Comparison of ENCODE assay signal across 19 mouse cellular contexts in the genomic region with DNA sequence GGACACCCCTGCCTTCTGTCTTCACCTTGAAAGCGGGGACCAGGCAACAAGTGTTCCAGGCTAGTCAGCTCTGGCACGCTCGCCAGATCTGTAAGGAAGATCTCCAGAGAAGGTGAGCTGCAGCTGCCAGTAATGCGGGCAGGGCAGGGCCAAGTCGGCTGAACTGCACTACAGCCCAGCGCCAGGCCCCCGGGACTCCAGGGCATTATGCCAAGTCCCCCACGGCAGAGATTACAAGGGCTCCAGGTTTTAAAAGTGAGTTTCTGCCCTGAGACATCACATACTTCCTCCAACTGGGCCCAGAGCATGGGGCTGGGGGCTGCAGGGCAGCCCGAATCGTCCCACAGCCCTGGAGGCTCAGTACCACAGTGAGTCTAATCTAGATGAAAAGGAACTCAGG. TPM values are rescaled to one million over a fixed set of nuclear protein-coding genes. Genes with fewer than 3 reads are reported as not detected.
DNase-seq lines count a peak whose midpoint lies in the region; ATAC-seq and TF ChIP-seq lines count a peak whose summit lies in the region.
"Had no signal": no experiment of that assay in that cellular context is flagged by ENCODE, and none has a peak within 500 bp of the region (broad histone marks: within the 10 kb centered on the region; RNA-seq: fewer than 3 reads in every experiment).

No protein-coding gene starts in this region.

- no peak for TF ChIP-seq CTCF in forebrain, postnatal 0 days (IDR thresholded peaks at IDR 0.05; ENCODE audit: low read depth)
- no peak for TF ChIP-seq CTCF in intestine, postnatal 0 days (IDR thresholded peaks at IDR 0.05; ENCODE audit: low read depth)
- no peak for TF ChIP-seq CTCF in hindbrain, postnatal 0 days (IDR thresholded peaks at IDR 0.05; ENCODE audit: low read depth)

- 0 out of 2 replicates have a peak overlapping the region, but pooled peaks have one; percentile 3 for H3K9ac ChIP-seq in forebrain, embryonic 15.5 days (replicated peaks)
- no peak overlapping the region for H3K9ac ChIP-seq in forebrain, postnatal 0 days
- H3K9ac ChIP-seq in heart, embryonic 16.5 days (ENCODE audit: low read length), result peak overlapping the region; percentile 58; the same call in 1 of the 2 replicates
- no peak overlapping the region; the same call in 1 of the 2 replicates for H3K9ac ChIP-seq in liver, embryonic 13.5 days
- no peak overlapping the region for H3K9ac ChIP-seq in liver, embryonic 12.5 days
- H3K9ac ChIP-seq in intestine, postnatal 0 days (ENCODE audit: low read depth, low read length), result 0 out of 2 replicates have a peak overlapping the region, but pooled peaks have one; percentile 17
- H3K9ac ChIP-seq in hindbrain, postnatal 0 days (replicated peaks; ENCODE audit: low read length), result no peak overlapping the region
- H3K9ac ChIP-seq: embryonic facial prominence, embryonic 15.5 days; hindbrain, embryonic 15.5 days; limb, embryonic 15.5 days; liver, postnatal 0 days; midbrain, embryonic 12.5 days; neural tube, embryonic 13.5 days had no signal

- intact Hi-C loops in heart, postnatal 10 days (cut with DNase I), result no loop called here

- ATAC-seq in forebrain, embryonic 15.5 days (replicated peaks), result no peak
- no peak for ATAC-seq in forebrain, postnatal 0 days
- no peak for ATAC-seq in heart, embryonic 16.5 days (replicated peaks; ENCODE audit: extremely low read depth, insufficient read depth, low FRiP score)
- ATAC-seq in liver, embryonic 13.5 days (ENCODE audit: low read depth), result no peak
- no peak for ATAC-seq in liver, embryonic 12.5 days
- no peak for ATAC-seq in intestine, postnatal 0 days
- no peak for ATAC-seq in hindbrain, postnatal 0 days
- ATAC-seq: activated CD4-positive, CD25-positive, alpha-beta regulatory T cell, adult 4 months; liver, postnatal 0 days had no signal

- DNase-seq in forebrain, postnatal 0 days, result no peak
- DNase-seq in heart, postnatal 10 days, result no peak
- DNase-seq in liver, embryonic 13.5 days, result no peak
- no peak for DNase-seq in hindbrain, postnatal 0 days (ENCODE audit: low spot score)
- DNase-seq: adrenal gland, postnatal 10 days; kidney, adult 9 months; liver, postnatal 0 days; right cerebral cortex, adult 18-20 months had no signal

- H3K4me3 ChIP-seq in forebrain, embryonic 15.5 days, result no peak overlapping the region
- H3K4me3 ChIP-seq in forebrain, postnatal 0 days (ENCODE audit: low read depth, low read length), result no peak overlapping the region
- H3K4me3 ChIP-seq in heart, embryonic 16.5 days (ENCODE audit: low read length), result no peak overlapping the region
- no peak overlapping the region for H3K4me3 ChIP-seq in liver, embryonic 13.5 days (replicated peaks)
- no peak overlapping the region for H3K4me3 ChIP-seq in liver, embryonic 12.5 days
- no peak overlapping the region for H3K4me3 ChIP-seq in intestine, postnatal 0 days (ENCODE audit: low read depth, low read length)
- no peak overlapping the region for H3K4me3 ChIP-seq in hindbrain, postnatal 0 days (ENCODE audit: low read length)
- H3K4me3 ChIP-seq: embryonic facial prominence, embryonic 15.5 days; hindbrain, embryonic 15.5 days; limb, embryonic 15.5 days; midbrain, embryonic 12.5 days; neural tube, embryonic 13.5 days had no signal

- H3K36me3 ChIP-seq in forebrain, embryonic 15.5 days, result no peaks in the 10 kb centered on the region
- no peaks in the 10 kb centered on the region for H3K36me3 ChIP-seq in forebrain, postnatal 0 days (ENCODE audit: insufficient read depth)
- H3K36me3 ChIP-seq in heart, embryonic 16.5 days (ENCODE audit: control insufficient read depth, insufficient read depth), result no peaks in the 10 kb centered on the region
- peaks cover 17% of the 10 kb centered on the region for H3K36me3 ChIP-seq in liver, embryonic 13.5 days
- H3K36me3 ChIP-seq in liver, embryonic 12.5 days, result peaks cover 23% of the 10 kb centered on the region
- peaks cover 3% of the 10 kb centered on the region; the same call in 1 of the 2 replicates for H3K36me3 ChIP-seq in intestine, postnatal 0 days (ENCODE audit: control insufficient read depth, insufficient read depth)
- H3K36me3 ChIP-seq in hindbrain, postnatal 0 days (ENCODE audit: insufficient read depth, low read length), result no peaks in the 10 kb centered on the region
- H3K36me3 ChIP-seq: embryonic facial prominence, embryonic 15.5 days; G1E; hindbrain, embryonic 15.5 days; limb, embryonic 15.5 days; midbrain, embryonic 12.5 days; neural tube, embryonic 13.5 days had no signal

- no peaks in the 10 kb centered on the region for H3K27me3 ChIP-seq in forebrain, embryonic 15.5 days
- no peaks in the 10 kb centered on the region for H3K27me3 ChIP-seq in forebrain, postnatal 0 days (ENCODE audit: insufficient read depth, low read length)
- no peaks in the 10 kb centered on the region for H3K27me3 ChIP-seq in heart, embryonic 16.5 days (ENCODE audit: control insufficient read depth, insufficient read depth, low read length)
- H3K27me3 ChIP-seq in liver, embryonic 13.5 days, result no peaks in the 10 kb centered on the region
- no peaks in the 10 kb centered on the region for H3K27me3 ChIP-seq in liver, embryonic 12.5 days (replicated peaks)
- no peaks in the 10 kb centered on the region for H3K27me3 ChIP-seq in intestine, postnatal 0 days (replicated peaks; ENCODE audit: control insufficient read depth, insufficient read depth, low read length)
- H3K27me3 ChIP-seq in hindbrain, postnatal 0 days (ENCODE audit: insufficient read depth, low read length), result no peaks in the 10 kb centered on the region; the same call in 1 of the 2 replicates
- H3K27me3 ChIP-seq: embryonic facial prominence, embryonic 15.5 days; hindbrain, embryonic 15.5 days; midbrain, embryonic 12.5 days; neural tube, embryonic 13.5 days had no signal

- no peak overlapping the region for H3K4me2 ChIP-seq in forebrain, embryonic 15.5 days (replicated peaks)
- no peak overlapping the region for H3K4me2 ChIP-seq in forebrain, postnatal 0 days (ENCODE audit: low read depth)
- no peak overlapping the region for H3K4me2 ChIP-seq in heart, embryonic 16.5 days (ENCODE audit: low read depth, low read length)
- H3K4me2 ChIP-seq in liver, embryonic 13.5 days, result no peak overlapping the region
- H3K4me2 ChIP-seq in liver, embryonic 12.5 days, result no peak overlapping the region
- H3K4me2 ChIP-seq in intestine, postnatal 0 days (replicated peaks; ENCODE audit: low read depth), result no peak overlapping the region
- no peak overlapping the region for H3K4me2 ChIP-seq in hindbrain, postnatal 0 days (ENCODE audit: low read depth, low read length)
- H3K4me2 ChIP-seq: embryonic facial prominence, embryonic 15.5 days; hindbrain, embryonic 15.5 days; limb, embryonic 15.5 days; midbrain, embryonic 12.5 days; neural tube, embryonic 13.5 days had no signal

- H3K27ac ChIP-seq in forebrain, embryonic 15.5 days (replicated peaks), result 0 out of 2 replicates have a peak overlapping the region, but pooled peaks have one; percentile 77
- no peak overlapping the region for H3K27ac ChIP-seq in forebrain, postnatal 0 days (ENCODE audit: low read depth, low read length)
- H3K27ac ChIP-seq in heart, embryonic 16.5 days (ENCODE audit: low read length), result peak overlapping the region; percentile 89
- peak overlapping the region; percentile 69; the same call in 1 of the 2 replicates for H3K27ac ChIP-seq in liver, embryonic 13.5 days
- no peak overlapping the region; the same call in 1 of the 2 replicates for H3K27ac ChIP-seq in liver, embryonic 12.5 days
- no peak overlapping the region for H3K27ac ChIP-seq in intestine, postnatal 0 days (ENCODE audit: low read depth, low read length)
- H3K27ac ChIP-seq in hindbrain, postnatal 0 days, result no peak overlapping the region
- H3K27ac ChIP-seq: embryonic facial prominence, embryonic 15.5 days; hindbrain, embryonic 15.5 days; midbrain, embryonic 12.5 days had no signal

- H3K4me1 ChIP-seq in forebrain, embryonic 15.5 days, result peaks cover 52% of the 10 kb centered on the region
- H3K4me1 ChIP-seq in forebrain, postnatal 0 days (ENCODE audit: insufficient read depth), result peaks cover 13% of the 10 kb centered on the region
- peaks cover 90% of the 10 kb centered on the region for H3K4me1 ChIP-seq in heart, embryonic 16.5 days (ENCODE audit: control insufficient read depth, insufficient read depth, low read length)
- H3K4me1 ChIP-seq in liver, embryonic 13.5 days (replicated peaks), result peaks cover 98% of the 10 kb centered on the region
- peaks cover 98% of the 10 kb centered on the region for H3K4me1 ChIP-seq in liver, embryonic 12.5 days
- peaks cover 24% of the 10 kb centered on the region; the same call in 1 of the 2 replicates for H3K4me1 ChIP-seq in intestine, postnatal 0 days (replicated peaks; ENCODE audit: control insufficient read depth, insufficient read depth, low read length)
- H3K4me1 ChIP-seq in hindbrain, postnatal 0 days (ENCODE audit: insufficient read depth, low read length), result peaks cover 16% of the 10 kb centered on the region

- no peaks in the 10 kb centered on the region for H3K9me3 ChIP-seq in forebrain, embryonic 15.5 days
- H3K9me3 ChIP-seq in forebrain, postnatal 0 days (ENCODE audit: low read length), result no peaks in the 10 kb centered on the region
- H3K9me3 ChIP-seq in heart, embryonic 16.5 days (replicated peaks; ENCODE audit: control insufficient read depth, low read length), result no peaks in the 10 kb centered on the region
- no peaks in the 10 kb centered on the region for H3K9me3 ChIP-seq in liver, embryonic 13.5 days (replicated peaks)
- no peaks in the 10 kb centered on the region for H3K9me3 ChIP-seq in liver, embryonic 12.5 days (replicated peaks)
- H3K9me3 ChIP-seq in intestine, postnatal 0 days (ENCODE audit: control insufficient read depth), result no peaks in the 10 kb centered on the region
- no peaks in the 10 kb centered on the region for H3K9me3 ChIP-seq in hindbrain, postnatal 0 days (ENCODE audit: low read length)
- H3K9me3 ChIP-seq: embryonic facial prominence, embryonic 15.5 days; G1E; hindbrain, embryonic 15.5 days; limb, embryonic 15.5 days; midbrain, embryonic 12.5 days; neural tube, embryonic 13.5 days had no signal

- 53% methylated on average over 10 of the region's 10 CpGs for WGBS in forebrain, embryonic 15.5 days
- WGBS in forebrain, postnatal 0 days, result 51% methylated on average over 10 of the region's 10 CpGs
- WGBS in heart, embryonic 16.5 days, result 37% methylated on average over 10 of the region's 10 CpGs
- WGBS in liver, embryonic 13.5 days (ENCODE audit: insufficient replicate concordance), result 86% methylated on average over 10 of the region's 10 CpGs
- WGBS in liver, embryonic 12.5 days (ENCODE audit: insufficient replicate concordance), result 81% methylated on average over 10 of the region's 10 CpGs
- 51% methylated on average over 10 of the region's 10 CpGs for WGBS in intestine, postnatal 0 days
- WGBS in hindbrain, postnatal 0 days, result 50% methylated on average over 10 of the region's 10 CpGs

RNA-seq across cellular contexts. Expression of a gene that starts 52.8 kb away (rescaled TPM):
- 13.1 and 13.3 TPM in 2 replicates for polyA plus RNA-seq in forebrain, embryonic 15.5 days (2015; fragmentation: Nextera tagmentation; extraction: Ambion mirVana)
- total RNA-seq in forebrain, postnatal 0 days (2014; rRNA removed), result 26.7 and 32.6 TPM in 2 replicates
- 8.5 and 8.6 TPM in 2 replicates for polyA plus RNA-seq in forebrain, postnatal 0 days (2015; fragmentation: Nextera tagmentation; extraction: Ambion mirVana)
- polyA plus RNA-seq in heart, embryonic 16.5 days (2015; fragmentation: Nextera tagmentation; extraction: Ambion mirVana), result 7.6 and 9.2 TPM in 2 replicates
- total RNA-seq in heart, postnatal 10 days (2021), result 10 to 100 TPM; 67.9 to 71.6 TPM
- polyA plus RNA-seq in liver, embryonic 13.5 days (2015; fragmentation: Nextera tagmentation; extraction: Ambion mirVana), result 2.3 and 3.0 TPM in 2 replicates
- polyA plus RNA-seq in liver, embryonic 12.5 days (2016; fragmentation: Nextera tagmentation; extraction: Ambion mirVana), result 8.7 and 9.9 TPM in 2 replicates
- 7.2 and 7.5 TPM in 2 replicates for polyA plus RNA-seq in intestine, postnatal 0 days (2015; fragmentation: Nextera tagmentation; extraction: Ambion mirVana)
- 29.0 and 33.6 TPM in 2 replicates for total RNA-seq in hindbrain, postnatal 0 days (2014; rRNA removed)
- polyA plus RNA-seq in hindbrain, postnatal 0 days (2015; fragmentation: Nextera tagmentation; extraction: Ambion mirVana), result 5.5 and 6.1 TPM in 2 replicates
- total RNA-seq: G1E had no signal
- polyA plus RNA-seq: activated CD4-positive, CD25-positive, alpha-beta regulatory T cell, adult 4 months; G1E had no signal

Comparison
In these comparisons a context has a peak if more than half of its experiments do, and no peak if none do; other contexts are left out.
1. H3K27ac ChIP-seq: peak in forebrain, embryonic 15.5 days (single experiment), heart, embryonic 16.5 days (single experiment) and liver, embryonic 13.5 days (single experiment); none in forebrain, postnatal 0 days (single experiment), liver, embryonic 12.5 days (single experiment), intestine, postnatal 0 days (single experiment) and hindbrain, postnatal 0 days (single experiment).
2. H3K9ac ChIP-seq: peak in forebrain, embryonic 15.5 days (single experiment), heart, embryonic 16.5 days (single experiment) and intestine, postnatal 0 days (single experiment); none in forebrain, postnatal 0 days (single experiment), liver, embryonic 13.5 days (single experiment), liver, embryonic 12.5 days (single experiment) and hindbrain, postnatal 0 days (single experiment).